9 mouse cellular contexts compared by ENCODE assay signal in genomic region chr8:92960451-92960911, GRCm38 (mm10). TPM values are rescaled to one million over a fixed set of nuclear protein-coding genes. Genes with fewer than 3 reads are reported as not detected.
A peak's percentile ranks its signal among the peaks of the same experiment; 100 is the strongest.
DNase-seq lines count a peak whose midpoint lies in the region; ATAC-seq and TF ChIP-seq lines count a peak whose summit lies in the region.
"Had no signal": no experiment of that assay in that cellular context is flagged by ENCODE, and none has a peak within 500 bp of the region (broad histone marks: within the 10 kb centered on the region; RNA-seq: fewer than 3 reads in every experiment).

No protein-coding gene starts in this region.

- no peaks in the 10 kb centered on the region for H3K36me3 ChIP-seq in G1E (replicated peaks)
- no peaks in the 10 kb centered on the region for H3K36me3 ChIP-seq in forebrain, embryonic 16.5 days (ENCODE audit: control insufficient read depth, insufficient read depth)
- H3K36me3 ChIP-seq in limb, embryonic 14.5 days (ENCODE audit: control insufficient read depth, insufficient read depth, low read length) = no peaks in the 10 kb centered on the region
- no peaks in the 10 kb centered on the region for H3K36me3 ChIP-seq in thymus, adult 2 months (ENCODE audit: control insufficient read depth, insufficient read depth, low read length)

- under 1% methylated on average over 42 of the region's 42 CpGs for WGBS in forebrain, embryonic 16.5 days
- 5% methylated on average over 42 of the region's 42 CpGs for WGBS in limb, embryonic 14.5 days
- WGBS in thymus, adult 2 months = 4% methylated on average over 42 of the region's 42 CpGs

- TF ChIP-seq POLR2A in limb, embryonic 14.5 days (IDR thresholded peaks at IDR 0.05; ENCODE audit: borderline replicate concordance, extremely low read depth, insufficient read depth, insufficient read length) = no peak
- no peak for TF ChIP-seq POLR2A in thymus, adult 2 months (IDR thresholded peaks at IDR 0.05; ENCODE audit: control insufficient read depth, extremely low read depth, insufficient read depth, low read length, poor library complexity)

- H3K4me2 ChIP-seq in forebrain, embryonic 16.5 days (ENCODE audit: low read length) = peak overlapping the region; percentile 54
- H3K4me2 ChIP-seq in limb, embryonic 14.5 days (replicated peaks; ENCODE audit: low read depth, low read length, severe bottlenecking) = peak overlapping the region; percentile 80

- H3K27me3 ChIP-seq in G1E (ENCODE audit: insufficient read depth, low read length) = no peaks in the 10 kb centered on the region
- peaks cover 41% of the 10 kb centered on the region for H3K27me3 ChIP-seq in forebrain, embryonic 16.5 days (replicated peaks; ENCODE audit: control insufficient read depth, insufficient read depth, low read length)
- H3K27me3 ChIP-seq in limb, embryonic 14.5 days (ENCODE audit: control insufficient read depth, insufficient read depth, low read length) = peaks cover 38% of the 10 kb centered on the region
- no peaks in the 10 kb centered on the region for H3K27me3 ChIP-seq in thymus, adult 2 months (ENCODE audit: control insufficient read depth, insufficient read depth, low read length)

- TF ChIP-seq CTCF in G1E (IDR thresholded peaks at IDR 0.05; ENCODE audit: low read depth, low read length) = no peak
- no peak for TF ChIP-seq CTCF in thymus, adult 2 months (IDR thresholded peaks at IDR 0.05; ENCODE audit: borderline replicate concordance, control insufficient read depth, extremely low read depth, insufficient read depth, low read length, poor library complexity)

- no peaks in the 10 kb centered on the region for H3K4me1 ChIP-seq in G1E (ENCODE audit: insufficient read depth, low read depth, low read length)
- peaks cover 10% of the 10 kb centered on the region for H3K4me1 ChIP-seq in forebrain, embryonic 16.5 days (replicated peaks; ENCODE audit: control insufficient read depth, insufficient read depth, low read length)
- peaks cover 7% of the 10 kb centered on the region; the same call in 1 of the 2 replicates for H3K4me1 ChIP-seq in limb, embryonic 14.5 days (ENCODE audit: control insufficient read depth, insufficient read depth, low read length)
- H3K4me1 ChIP-seq in thymus, adult 2 months (replicated peaks; ENCODE audit: control insufficient read depth, insufficient read depth, low read length) = no peaks in the 10 kb centered on the region

- peaks cover 73% of the 10 kb centered on the region for H3K9me3 ChIP-seq in G1E (replicated peaks)
- no peaks in the 10 kb centered on the region for H3K9me3 ChIP-seq in forebrain, embryonic 16.5 days (ENCODE audit: control insufficient read depth, low read length)
- H3K9me3 ChIP-seq in limb, embryonic 14.5 days (ENCODE audit: control insufficient read depth, low read length) = no peaks in the 10 kb centered on the region

- peak overlapping the region; percentile 9; the same call in 1 of the 2 replicates for H3K4me3 ChIP-seq in G1E (ENCODE audit: low read depth, low read length)
- peak overlapping the region; percentile 34 for H3K4me3 ChIP-seq in forebrain, embryonic 16.5 days (replicated peaks; ENCODE audit: low read length)
- peak overlapping the region; percentile 38 for H3K4me3 ChIP-seq in limb, embryonic 14.5 days (replicated peaks; ENCODE audit: low read length)
- no peak overlapping the region for H3K4me3 ChIP-seq in thymus, adult 2 months (ENCODE audit: control insufficient read depth, insufficient read depth, low read length)

- H3K9ac ChIP-seq in forebrain, embryonic 16.5 days (replicated peaks; ENCODE audit: low read depth, low read length) = peak overlapping the region; percentile 29; the same call in 1 of the 2 replicates
- H3K9ac ChIP-seq in limb, embryonic 14.5 days (ENCODE audit: low read depth, low read length, severe bottlenecking) = peak overlapping the region; percentile 18

- no peak overlapping the region for H3K27ac ChIP-seq in forebrain, embryonic 16.5 days (ENCODE audit: low read length)
- no peak overlapping the region for H3K27ac ChIP-seq in limb, embryonic 14.5 days (replicated peaks; ENCODE audit: low read depth, low read length)
- no peak overlapping the region for H3K27ac ChIP-seq in thymus, adult 2 months (ENCODE audit: control insufficient read depth, insufficient read depth, low read length)

- no peak for ATAC-seq in G1E (ENCODE audit: extremely low read depth, insufficient number of reproducible peaks, low FRiP score, poor library complexity, severe bottlenecking)
- ATAC-seq in forebrain, embryonic 16.5 days = no peak
- ATAC-seq in limb, embryonic 14.5 days (ENCODE audit: low FRiP score, low read depth) = no peak

- peak; percentile 90 for DNase-seq in heart, adult 11 months
- DNase-seq in heart, adult 8-10 months (ENCODE audit: low spot score) = no peak
- DNase-seq in G1E (ENCODE audit: low spot score) = no peak
- no peak for DNase-seq in limb, embryonic 14.5 days (ENCODE audit: low spot score)
- DNase-seq in spleen, adult 18-20 months = no peak
- DNase-seq in cerebellum, adult 11 months = no peak
- DNase-seq in thymus, adult 2 months = no peak

RNA-seq across cellular contexts. Expression of gene Slc6a2, which starts 0.6 kb away (rescaled TPM):
- total RNA-seq in heart, adult 8-10 months (2022) = under 1 TPM; 0.05 to 0.19 (median 0.09) TPM
- not detected in 2 replicates for total RNA-seq in G1E (2014; fragmentation: Nextera tagmentation)
- under 0.01 TPM in 1 of 2 replicates, not detected in the other for total RNA-seq in G1E (2017)
- polyA plus RNA-seq in G1E (2012) = not detected in 2 replicates
- polyA plus RNA-seq in forebrain, embryonic 16.5 days (2015; fragmentation: Nextera tagmentation; extraction: Ambion mirVana) = not detected in 2 replicates
- polyA plus RNA-seq in limb, embryonic 14.5 days (2012; rRNA removed) = 0.23 and 0.28 TPM in 2 replicates
- 0.18 and 0.22 TPM in 2 replicates for polyA plus RNA-seq in limb, embryonic 14.5 days (2014; fragmentation: Nextera tagmentation; extraction: Ambion mirVana)
- 0.18 and 0.34 TPM in 2 replicates for polyA plus RNA-seq in thymus, adult 2 months (2012; rRNA removed)
- polyA plus RNA-seq: small intestine, adult 2 months had no signal

RNA-seq across cellular contexts. Expression of gene Capns2, which starts 59.3 kb away (rescaled TPM):
- not detected for total RNA-seq in heart, adult 8-10 months (2022)
- total RNA-seq in G1E (2014; fragmentation: Nextera tagmentation) (not detected in 2 replicates), G1E (2017) (not detected in 2 replicates)
- polyA plus RNA-seq in G1E (2012) = not detected in 2 replicates
- polyA plus RNA-seq in forebrain, embryonic 16.5 days (2015; fragmentation: Nextera tagmentation; extraction: Ambion mirVana) = 0.25 TPM in 1 of 2 replicates, not detected in the other
- polyA plus RNA-seq in limb, embryonic 14.5 days (2012; rRNA removed) = 23.8 and 34.3 TPM in 2 replicates
- 35.8 and 52.5 TPM in 2 replicates for polyA plus RNA-seq in limb, embryonic 14.5 days (2014; fragmentation: Nextera tagmentation; extraction: Ambion mirVana)
- 0.22 and 0.66 TPM in 2 replicates for polyA plus RNA-seq in thymus, adult 2 months (2012; rRNA removed)
- polyA plus RNA-seq: small intestine, adult 2 months had no signal

Comparison
In these comparisons a context has a peak if more than half of its experiments do, and no peak if none do; other contexts are left out.
1. RNA of gene Capns2, which starts 59.3 kb away (polyA plus RNA-seq): 23.8 to 52.5 TPM in limb, embryonic 14.5 days; 0.22 to 0.66 TPM in thymus, adult 2 months, 0.25 TPM in forebrain, embryonic 16.5 days and not detected in G1E; every median in the first group is over 10 times any median in the second.